ENCODE assay signal across 13 mouse cellular contexts in genomic region chr14:59591901-59592300, GRCm38 (mm10). TPM values are rescaled to one million over a fixed set of nuclear protein-coding genes. Genes with fewer than 3 reads are reported as not detected.
"Had no signal": no experiment of that assay in that cellular context is flagged by ENCODE, and none has a peak within 500 bp of the region (broad histone marks: within the 10 kb centered on the region; RNA-seq: fewer than 3 reads in every experiment).

No protein-coding gene starts in this region.

- H3K27me3 ChIP-seq: kidney, embryonic 15.5 days; liver, embryonic 15.5 days; neural tube, embryonic 15.5 days had no signal

- H3K4me3 ChIP-seq: kidney, embryonic 15.5 days; limb, embryonic 10.5 days; liver, embryonic 15.5 days; myocyte; neural tube, embryonic 15.5 days had no signal

- H3K4me2 ChIP-seq: kidney, embryonic 15.5 days; liver, embryonic 11.5 days; liver, embryonic 15.5 days; lung, embryonic 14.5 days; neural tube, embryonic 15.5 days had no signal

- H3K27ac ChIP-seq: kidney, embryonic 15.5 days; limb, embryonic 10.5 days; liver, embryonic 15.5 days; macrophage; neural tube, embryonic 15.5 days; stomach, postnatal 0 days had no signal

- DNase-seq: kidney, adult 2 months; kidney, postnatal 14 days; lung, embryonic 14.5 days; midbrain, embryonic 14.5 days; thymus, postnatal 14 days had no signal

- H3K9ac ChIP-seq: kidney, embryonic 15.5 days; liver, embryonic 15.5 days; lung, embryonic 14.5 days; neural tube, embryonic 15.5 days had no signal

- H3K9me3 ChIP-seq: kidney, embryonic 15.5 days; limb, embryonic 10.5 days; liver, embryonic 15.5 days; neural tube, embryonic 15.5 days had no signal

RNA-seq across cellular contexts. Expression of gene Shisa2, which starts 33.2 kb away (rescaled TPM):
- polyA plus RNA-seq: macrophage had no signal
